Mouse (Mus musculus): Measurements from ENCODE around the gene Ccdc7a. TPM values are rescaled to one million over a fixed set of nuclear protein-coding genes. Genes with fewer than 3 reads are reported as not detected.

Gene Ccdc7a
- total and polyA plus RNA-seq, 3 experiments, result not detected

DNA sequence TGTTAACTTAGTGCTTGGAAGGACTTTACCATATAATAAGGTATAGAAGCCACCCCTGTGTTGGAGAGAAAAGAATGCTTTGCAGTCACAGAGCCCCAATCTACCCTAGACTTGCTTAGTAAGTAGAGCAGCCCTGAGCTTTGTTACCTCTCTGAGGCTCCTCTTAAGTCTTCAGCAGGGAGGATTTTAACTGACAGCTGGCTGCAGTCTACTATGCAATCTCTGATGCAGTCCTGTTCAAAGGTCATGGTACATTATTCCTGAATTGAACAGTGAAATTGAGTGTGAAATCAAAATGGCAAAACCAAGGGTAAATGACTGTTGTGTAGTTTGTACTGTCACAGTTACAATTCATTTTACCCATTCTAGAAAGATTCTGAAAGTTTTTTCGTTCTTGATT lies 338.1 kb downstream of the Ccdc7a start:
- 92% methylated on average over 1 of the region's 1 CpGs for WGBS
- Histone ChIP-seq H3K27ac (no peak overlapping the region), H3K36me3 (ENCODE audit: control insufficient read depth, insufficient read depth, low read length) (peaks cover 23% of the 10 kb centered on the region), H3K9ac (ENCODE audit: low read depth, low read length) (no peak overlapping the region), H3K4me3 (no peak overlapping the region), H3K27me3 (ENCODE audit: control insufficient read depth, insufficient read depth, low read length) (no peaks in the 10 kb centered on the region), H3K79me2 (replicated peaks; ENCODE audit: control insufficient read depth, insufficient read depth, low read length) (no peaks in the 10 kb centered on the region), H3K4me1 (ENCODE audit: control insufficient read depth, insufficient read depth, low read length) (no peaks in the 10 kb centered on the region)
- intact Hi-C loops (cut with DNase I), result no loop called here
- DNase-seq, result no peak
- TF ChIP-seq CTCF (IDR thresholded peaks at IDR 0.05) (no peak), EP300 (IDR thresholded peaks at IDR 0.05; ENCODE audit: insufficient read depth, low read depth, low read length) (no peak), POLR2A (IDR thresholded peaks at IDR 0.05; ENCODE audit: insufficient read depth, low read depth, low read length) (no peak)

DNA sequence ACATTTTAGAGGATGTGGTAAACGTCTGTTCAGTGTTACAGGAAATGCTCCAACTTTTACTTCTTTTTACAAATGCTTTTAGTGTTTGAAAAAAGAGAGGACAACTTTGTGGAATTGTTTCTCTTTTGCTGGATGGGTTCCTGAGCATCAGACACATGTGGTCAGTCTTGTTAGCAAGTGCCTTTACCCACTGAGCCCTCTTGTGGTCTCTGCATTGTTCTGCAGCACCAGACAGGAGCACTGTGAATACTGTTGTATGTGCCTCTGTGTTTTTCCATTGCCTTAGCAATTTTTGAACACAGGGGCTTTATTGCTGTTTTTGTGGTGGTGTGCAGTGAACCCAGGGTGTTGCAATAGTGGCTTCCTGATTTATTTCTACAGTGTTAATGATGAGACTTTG lies 340.5 kb downstream of the Ccdc7a start:
- 24% methylated on average over 1 of the region's 1 CpGs for WGBS
- H3K36me3 ChIP-seq (ENCODE audit: control insufficient read depth, insufficient read depth, low read length), result peaks cover 28% of the 10 kb centered on the region

DNA sequence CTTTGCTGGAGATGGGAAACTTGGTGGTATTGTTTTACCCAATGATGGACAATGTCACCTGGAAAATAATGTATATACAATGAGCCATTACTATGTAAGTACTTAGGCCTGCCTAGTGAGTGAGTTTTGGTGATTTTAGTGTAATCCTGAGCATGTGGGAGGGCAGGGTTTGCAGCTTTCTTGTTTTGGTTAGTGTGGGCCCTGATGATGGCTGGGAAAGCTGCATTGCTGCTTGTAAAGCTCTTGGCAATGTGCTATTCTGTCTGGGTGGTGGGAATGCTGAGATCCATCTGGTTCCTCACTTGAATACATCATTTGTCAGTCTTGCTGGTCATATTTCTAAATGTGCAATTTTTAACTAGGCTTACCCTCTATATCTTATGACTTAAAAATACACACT lies 349.1 kb downstream of the Ccdc7a start:
- intact Hi-C loops (cut with DNase I), result no loop called here

More for the DNA sequence above, 340.5 kb downstream of the Ccdc7a start:
- H3K9ac ChIP-seq (ENCODE audit: low read depth, low read length), result no peak overlapping the region
- H3K4me1 ChIP-seq (ENCODE audit: control insufficient read depth, insufficient read depth, low read length), result no peaks in the 10 kb centered on the region
- no peaks in the 10 kb centered on the region for H3K27me3 ChIP-seq (ENCODE audit: control insufficient read depth, insufficient read depth, low read length)
- H3K4me3 ChIP-seq, result no peak overlapping the region
- no peak overlapping the region for H3K27ac ChIP-seq
- H3K79me2 ChIP-seq (replicated peaks; ENCODE audit: control insufficient read depth, insufficient read depth, low read length), result no peaks in the 10 kb centered on the region
- DNase-seq, result peak in 1 of 2 experiments; percentile 10
- TF ChIP-seq CTCF (IDR thresholded peaks at IDR 0.05) (peak; percentile 73), EP300 (IDR thresholded peaks at IDR 0.05; ENCODE audit: insufficient read depth, low read depth, low read length) (0 out of 2 replicates have a peak, but pooled peaks have one; percentile 13), POLR2A (IDR thresholded peaks at IDR 0.05; ENCODE audit: insufficient read depth, low read depth, low read length) (no peak)
- intact Hi-C loops (cut with DNase I), result no loop called here

DNA sequence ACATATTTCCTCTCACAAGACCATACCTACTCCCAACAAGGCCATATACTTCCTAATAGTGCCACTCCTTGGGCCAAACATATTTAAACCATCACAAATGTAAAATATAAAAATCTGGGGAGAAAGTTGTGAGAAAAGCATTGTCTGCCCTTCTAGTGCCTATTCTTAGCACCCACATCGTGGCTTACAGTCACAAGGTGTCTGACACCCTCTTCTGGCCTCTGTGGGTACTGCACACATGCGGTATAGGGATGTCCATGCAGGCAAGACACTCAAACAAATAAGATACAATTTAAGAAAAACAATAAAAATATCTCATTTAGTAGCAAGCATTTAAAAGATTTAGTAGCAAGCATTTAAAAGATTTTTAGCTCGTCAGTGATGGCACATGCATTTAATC lies 356.1 kb downstream of the Ccdc7a start:
- 38% methylated on average over 3 of the region's 3 CpGs for WGBS
- Histone ChIP-seq H3K79me2 (replicated peaks; ENCODE audit: control insufficient read depth, insufficient read depth, low read length) (no peaks in the 10 kb centered on the region; the same call in 1 of the 2 replicates), H3K4me1 (ENCODE audit: control insufficient read depth, insufficient read depth, low read length) (peaks cover 4% of the 10 kb centered on the region), H3K27me3 (ENCODE audit: control insufficient read depth, insufficient read depth, low read length) (no peaks in the 10 kb centered on the region), H3K36me3 (ENCODE audit: control insufficient read depth, insufficient read depth, low read length) (peaks cover 32% of the 10 kb centered on the region), H3K4me3 (no peak overlapping the region), H3K27ac (no peak overlapping the region), H3K9ac (ENCODE audit: low read depth, low read length) (no peak overlapping the region)
- TF ChIP-seq POLR2A (IDR thresholded peaks at IDR 0.05; ENCODE audit: insufficient read depth, low read depth, low read length) (no peak), EP300 (IDR thresholded peaks at IDR 0.05; ENCODE audit: insufficient read depth, low read depth, low read length) (peak; percentile 88; the same call in 1 of the 2 replicates), CTCF (IDR thresholded peaks at IDR 0.05) (peak; percentile 98)
- intact Hi-C loops (cut with DNase I), result loop anchor here (1.0 to 2.0 kb wide), 2 partner anchors 22 to 57 kb away; no protein-coding TSS in a partner anchor
- peak; percentile 73 to 89 for DNase-seq

More for the DNA sequence above, 349.1 kb downstream of the Ccdc7a start:
- no peak overlapping the region for H3K27ac ChIP-seq
- no peaks in the 10 kb centered on the region for H3K27me3 ChIP-seq (ENCODE audit: control insufficient read depth, insufficient read depth, low read length)
- no peak for DNase-seq
- TF ChIP-seq EP300 (IDR thresholded peaks at IDR 0.05; ENCODE audit: insufficient read depth, low read depth, low read length), result no peak
- no peak for TF ChIP-seq CTCF (IDR thresholded peaks at IDR 0.05)
- TF ChIP-seq POLR2A (IDR thresholded peaks at IDR 0.05; ENCODE audit: insufficient read depth, low read depth, low read length), result no peak
- H3K4me3 ChIP-seq, result no peak overlapping the region
- no peak overlapping the region for H3K9ac ChIP-seq (ENCODE audit: low read depth, low read length)
- no peaks in the 10 kb centered on the region for H3K4me1 ChIP-seq (ENCODE audit: control insufficient read depth, insufficient read depth, low read length)
- H3K36me3 ChIP-seq (ENCODE audit: control insufficient read depth, insufficient read depth, low read length), result peaks cover 19% of the 10 kb centered on the region
- no peaks in the 10 kb centered on the region for H3K79me2 ChIP-seq (replicated peaks; ENCODE audit: control insufficient read depth, insufficient read depth, low read length)

DNA sequence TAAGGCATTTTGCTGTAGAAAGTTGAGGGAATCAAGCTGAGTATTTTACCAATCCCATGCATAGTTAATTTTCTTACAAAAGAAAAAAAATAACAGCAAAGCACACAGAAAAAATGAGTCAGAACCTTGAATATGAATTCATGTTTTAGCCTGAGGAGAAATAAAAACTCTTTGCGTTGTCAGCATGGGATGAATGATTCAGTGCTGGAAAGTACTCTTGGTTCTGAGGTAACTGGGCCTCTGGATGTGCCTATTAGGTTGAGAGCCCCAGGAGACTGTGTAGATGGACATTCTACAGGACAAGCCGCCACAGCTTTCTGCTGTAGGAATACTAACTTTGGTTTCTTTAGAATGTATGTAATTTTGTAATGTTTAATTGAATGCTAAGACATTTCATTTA lies 360.5 kb downstream of the Ccdc7a start:
- no peak for DNase-seq
- Histone ChIP-seq H3K4me1 (ENCODE audit: control insufficient read depth, insufficient read depth, low read length) (peaks cover 15% of the 10 kb centered on the region), H3K36me3 (ENCODE audit: control insufficient read depth, insufficient read depth, low read length) (peaks cover 34% of the 10 kb centered on the region), H3K4me3 (no peak overlapping the region), H3K27ac (peak overlapping the region; percentile 50), H3K79me2 (replicated peaks; ENCODE audit: control insufficient read depth, insufficient read depth, low read length) (peaks cover 4% of the 10 kb centered on the region), H3K9ac (ENCODE audit: low read depth, low read length) (no peak overlapping the region), H3K27me3 (ENCODE audit: control insufficient read depth, insufficient read depth, low read length) (no peaks in the 10 kb centered on the region)
- intact Hi-C loops (cut with DNase I), result no loop called here
- TF ChIP-seq POLR2A (IDR thresholded peaks at IDR 0.05; ENCODE audit: insufficient read depth, low read depth, low read length) (no peak), CTCF (IDR thresholded peaks at IDR 0.05) (no peak), EP300 (IDR thresholded peaks at IDR 0.05; ENCODE audit: insufficient read depth, low read depth, low read length) (no peak)
- WGBS, result 42% methylated on average over 2 of the region's 2 CpGs

DNA sequence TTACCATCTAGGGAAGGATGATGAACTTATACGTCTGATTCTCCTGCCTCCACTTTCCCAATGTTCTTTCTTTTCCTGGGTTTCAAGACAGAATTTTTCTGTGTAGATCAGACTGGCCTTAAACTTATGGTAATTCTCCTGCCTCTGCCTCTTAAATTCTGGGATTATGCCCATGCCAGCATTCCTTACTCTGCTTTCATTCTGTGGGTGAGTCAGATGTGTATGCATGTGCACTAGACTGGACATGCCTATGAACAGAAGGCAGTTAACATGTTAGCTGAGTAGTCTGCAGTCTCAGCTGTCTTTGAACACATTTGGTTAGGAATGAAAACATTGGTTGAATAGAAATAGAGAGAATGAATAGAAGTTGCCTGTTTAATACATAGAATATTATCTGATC lies 360.9 kb downstream of the Ccdc7a start:
- H3K36me3 ChIP-seq (ENCODE audit: control insufficient read depth, insufficient read depth, low read length), result peaks cover 34% of the 10 kb centered on the region
- no peaks in the 10 kb centered on the region for H3K27me3 ChIP-seq (ENCODE audit: control insufficient read depth, insufficient read depth, low read length)
- H3K9ac ChIP-seq (ENCODE audit: low read depth, low read length), result no peak overlapping the region
- DNase-seq, result no peak
- intact Hi-C loops (cut with DNase I), result no loop called here
- 43% methylated on average over 1 of the region's 1 CpGs for WGBS
- peaks cover 4% of the 10 kb centered on the region for H3K79me2 ChIP-seq (replicated peaks; ENCODE audit: control insufficient read depth, insufficient read depth, low read length)
- H3K27ac ChIP-seq, result peak overlapping the region; percentile 50
- H3K4me1 ChIP-seq (ENCODE audit: control insufficient read depth, insufficient read depth, low read length), result peaks cover 15% of the 10 kb centered on the region
- TF ChIP-seq EP300 (IDR thresholded peaks at IDR 0.05; ENCODE audit: insufficient read depth, low read depth, low read length), result no peak
- no peak overlapping the region for H3K4me3 ChIP-seq

All from heart, adult 2 months (tissue).